ENCODE assay signal across 20 mouse cellular contexts in genomic region chr12:113088026-113088425, GRCm38 (mm10). TPM values are rescaled to one million over a fixed set of nuclear protein-coding genes. Genes with fewer than 3 reads are reported as not detected.
"Had no signal": no experiment of that assay in that cellular context is flagged by ENCODE, and none has a peak within 500 bp of the region (broad histone marks: within the 10 kb centered on the region; RNA-seq: fewer than 3 reads in every experiment).

No protein-coding gene starts in this region.

- H3K4me3 ChIP-seq: neural tube, embryonic 13.5 days; neural tube, embryonic 15.5 days; stomach, embryonic 15.5 days had no signal

- H3K27me3 ChIP-seq: neural tube, embryonic 13.5 days; neural tube, embryonic 15.5 days; stomach, embryonic 15.5 days had no signal

- DNase-seq: retina, postnatal 1 day; right cerebral cortex, postnatal 14 days; right cerebral cortex, postnatal 25 days; right cerebral cortex, postnatal 4 days; spleen, adult 18-20 months; thymus, adult 18-20 months; thymus, adult 2 months; thymus, postnatal 14 days; thymus, postnatal 25 days; thymus, postnatal 36 days; thymus, postnatal 4 days had no signal

- H3K36me3 ChIP-seq: neural tube, embryonic 13.5 days; neural tube, embryonic 15.5 days; stomach, embryonic 15.5 days had no signal

- H3K27ac ChIP-seq: neural tube, embryonic 13.5 days; neural tube, embryonic 15.5 days; stomach, embryonic 15.5 days; stomach, postnatal 0 days had no signal

- H3K4me1 ChIP-seq: neural tube, embryonic 13.5 days; neural tube, embryonic 15.5 days; stomach, embryonic 15.5 days had no signal

- H3K9me3 ChIP-seq: neural tube, embryonic 13.5 days; neural tube, embryonic 15.5 days; stomach, embryonic 15.5 days had no signal

- H3K9ac ChIP-seq: neural tube, embryonic 13.5 days; neural tube, embryonic 15.5 days; stomach, embryonic 15.5 days had no signal

- H3K4me2 ChIP-seq: neural tube, embryonic 13.5 days; neural tube, embryonic 15.5 days; stomach, embryonic 15.5 days had no signal

RNA-seq across cellular contexts. Expression of gene Tex22, which starts 13.7 kb away (rescaled TPM):
- polyA plus RNA-seq: neural tube, embryonic 13.5 days; neural tube, embryonic 15.5 days; small intestine, adult 2 months; stomach, embryonic 14.5 days; stomach, embryonic 15.5 days; stomach, embryonic 16.5 days; stomach, postnatal 0 days; thymus, postnatal 0 days; urinary bladder, adult 2 months had no signal
